Mouse (Mus musculus) ES-CJ7 (cell line): ENCODE results near the gene Tmem234.

ENCODE experiments used
- DNase-seq: peaks from one replicate; pipeline ENCODE4 v3.0.0; 2011; ENCODE audit warnings: low read depth, low spot score

Gene Tmem234

GRCm38 (mm10) chr4:129622120-129622802, 21.8 kb downstream of the Tmem234 start:
- DNase-seq: no peak

- DNase-seq: no peak
Measured at GRCm38 (mm10) chr4:129622803-129623535, 22.5 kb downstream of the Tmem234 start.

- DNase-seq: peak; percentile 42
Measured at GRCm38 (mm10) chr4:129623681-129624091, 23.2 kb downstream of the Tmem234 start, which contains the start of gene Ccdc28b. Gene Ccdc28b, minus strand, starts transcription at chr4:129623947.

GRCm38 (mm10) chr4:129624281-129625028, 24.0 kb downstream of the Tmem234 start:
- peak; percentile 74 for DNase-seq

DNA sequence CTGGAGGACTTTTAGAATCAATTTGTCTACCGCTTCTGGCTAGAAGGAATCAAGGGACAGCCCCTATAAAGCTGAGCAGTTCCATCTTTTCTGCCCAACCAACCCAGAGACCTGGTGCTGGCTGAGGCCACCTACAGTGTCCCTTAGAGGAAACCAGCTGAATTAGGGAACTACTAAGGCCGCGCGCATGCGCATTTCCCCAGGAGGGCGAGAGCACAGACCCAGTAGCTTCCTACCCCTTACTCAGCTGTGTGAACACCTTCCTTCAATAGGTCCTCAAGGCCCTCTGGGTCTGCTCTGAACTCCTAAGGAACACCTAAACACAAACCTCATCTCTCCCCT, 24.5 kb downstream of the Tmem234 start:
- DNase-seq: no peak

- DNase-seq: no peak
Measured at GRCm38 (mm10) chr4:129625496-129625895, 25.0 kb downstream of the Tmem234 start.

GRCm38 (mm10) chr4:129626035-129626434, 25.6 kb downstream of the Tmem234 start:
- DNase-seq: no peak

DNA sequence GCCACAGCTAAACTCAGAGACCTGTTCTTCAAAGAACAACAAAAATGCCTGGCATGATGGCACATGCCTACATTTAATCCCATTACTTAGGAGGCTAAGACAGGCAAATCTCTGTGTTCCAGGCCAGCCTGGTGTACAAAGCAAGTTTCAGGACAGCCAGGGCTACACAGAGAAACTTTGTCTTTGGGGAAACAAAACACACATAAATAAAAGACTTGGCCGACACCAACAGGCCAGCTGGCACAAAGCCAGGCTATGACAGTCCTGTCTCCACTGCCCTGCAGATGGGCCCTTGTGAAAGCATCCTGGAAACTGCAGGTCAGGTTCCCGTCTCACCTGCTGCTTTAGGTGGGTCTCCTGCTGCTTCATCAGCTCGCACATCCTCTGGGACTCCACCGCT, 30.5 kb downstream of the Tmem234 start:
- no peak for DNase-seq

- no peak for DNase-seq
Measured at GRCm38 (mm10) chr4:129631867-129632266, 31.4 kb downstream of the Tmem234 start.

DNA sequence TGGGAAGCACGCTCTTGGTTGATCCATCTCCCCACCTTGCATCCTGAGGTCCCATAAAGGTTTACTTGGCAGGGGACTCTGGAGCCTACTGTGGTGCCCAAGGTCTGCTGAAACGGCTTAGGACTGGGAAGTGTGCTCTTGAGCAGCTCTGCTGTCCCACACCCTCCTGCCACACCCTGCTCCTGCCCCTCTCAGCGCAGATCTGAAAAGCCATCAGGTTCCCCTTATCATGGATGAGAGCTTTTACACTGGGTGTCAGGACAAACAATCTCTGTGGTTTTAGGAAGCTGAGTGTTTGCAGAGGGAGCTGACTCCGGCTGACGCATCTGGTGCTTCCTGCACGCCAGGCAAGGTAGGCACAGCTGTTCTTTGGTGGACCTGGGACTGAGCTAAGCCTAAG, 33.4 kb downstream of the Tmem234 start:
- DNase-seq: no peak

DNA sequence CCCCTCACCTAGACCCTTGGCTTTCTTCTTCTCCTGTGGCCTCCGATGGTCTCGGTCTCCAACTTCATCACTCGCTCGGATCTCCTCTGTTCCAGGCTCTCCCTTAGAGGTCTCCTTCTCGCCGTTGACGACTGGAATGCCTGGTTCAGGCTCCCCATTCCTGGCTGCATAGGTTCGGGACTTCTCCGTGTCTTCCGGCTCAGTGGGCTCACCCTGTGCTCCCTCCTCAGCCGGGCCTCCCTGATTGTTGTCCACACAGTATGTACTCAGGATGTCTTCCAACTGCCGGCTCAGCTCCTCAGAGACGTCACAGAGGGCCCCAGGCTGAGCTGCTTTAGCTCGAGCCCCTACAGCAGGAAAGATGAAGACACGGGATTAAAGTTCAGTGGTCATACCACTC, 38.8 kb downstream of the Tmem234 start:
- DNase-seq: no peak

- DNase-seq: no peak
Measured at GRCm38 (mm10) chr4:129640101-129640637, 39.7 kb downstream of the Tmem234 start.

DNA sequence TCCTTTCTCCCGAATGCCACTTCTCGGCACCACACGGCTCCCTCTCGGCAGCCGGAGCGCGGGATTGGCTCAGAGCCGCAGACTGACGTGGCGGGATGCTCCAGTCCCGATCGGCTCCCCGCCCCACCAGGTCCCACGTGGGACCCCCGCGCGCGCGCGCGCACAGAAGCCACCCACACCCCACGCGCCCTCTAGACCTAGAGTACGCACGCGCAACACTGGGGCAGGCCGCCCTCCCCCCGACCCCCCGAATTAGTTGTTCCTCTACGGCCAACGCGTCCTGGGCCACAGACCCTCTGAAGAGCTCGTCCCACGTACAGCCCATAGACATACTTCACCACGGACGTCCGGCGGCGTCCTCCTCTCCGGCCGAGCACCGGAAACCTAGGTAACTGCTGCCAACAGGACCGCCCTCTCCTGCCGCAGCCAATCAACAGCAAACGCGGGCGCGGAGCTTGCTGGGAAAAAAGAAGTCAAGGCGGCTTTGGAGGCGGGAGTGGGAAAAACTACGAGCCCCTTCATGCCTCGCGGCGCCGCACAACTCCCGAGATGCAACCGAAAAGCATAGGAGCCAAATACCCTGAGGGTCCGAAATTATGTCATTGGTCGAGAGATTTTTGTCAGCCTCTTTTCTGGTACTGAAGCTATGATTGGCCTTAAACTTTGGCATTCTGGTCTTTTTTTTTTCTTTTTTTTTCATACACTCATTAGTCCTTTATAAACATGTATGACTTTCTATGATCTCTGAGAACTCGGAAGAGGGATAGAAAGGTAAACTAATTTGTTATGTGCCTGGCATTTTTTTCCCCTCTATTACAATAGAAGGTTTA, 40.4 kb downstream of the Tmem234 start, which contains the start of gene Txlna:
TSS of gene Txlna (minus strand) at position 428 of the 830 bp plus-strand sequence.
- peak; percentile 98 for DNase-seq

DNA sequence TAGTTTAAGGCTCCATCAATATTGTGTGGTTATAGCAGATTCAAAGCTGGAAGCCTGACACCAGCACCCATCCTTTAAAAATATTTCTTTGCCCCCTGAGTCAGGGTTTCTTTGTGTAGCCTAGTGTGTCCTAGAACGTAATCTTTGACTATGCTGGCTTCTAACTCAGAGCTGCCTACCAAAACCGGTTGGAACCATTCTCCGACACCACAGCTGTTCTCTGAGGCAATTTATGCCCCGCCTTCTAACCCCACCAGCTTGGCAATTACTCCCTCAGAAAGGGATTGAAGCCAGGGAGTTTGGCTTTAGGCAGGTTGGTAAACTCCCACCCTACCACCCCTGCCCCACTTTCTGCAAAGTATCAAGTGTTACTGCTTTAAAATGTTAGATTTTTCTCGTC, 41.3 kb downstream of the Tmem234 start:
- peak; percentile 31 for DNase-seq

- DNase-seq: no peak
Measured at GRCm38 (mm10) chr4:129645204-129645603, 44.7 kb downstream of the Tmem234 start.

DNA sequence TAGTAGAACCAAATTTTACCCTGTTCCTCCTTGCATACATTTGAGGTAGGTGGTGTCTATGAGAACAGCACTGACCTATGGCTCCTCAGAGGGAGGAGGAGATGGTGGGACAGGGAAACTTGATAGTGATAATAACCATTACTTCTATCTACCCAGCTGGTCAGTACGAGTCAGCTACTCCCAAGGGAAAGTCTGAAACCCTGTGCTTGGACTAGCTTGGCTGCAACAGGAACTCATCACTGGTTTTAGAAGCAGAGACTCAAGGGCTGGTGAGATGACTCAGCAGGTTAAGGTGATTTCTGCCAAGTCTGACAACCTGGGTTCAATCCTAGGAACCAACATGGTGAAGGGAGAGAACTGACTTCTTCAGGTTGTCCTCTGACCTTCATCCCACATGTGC, 48.2 kb downstream of the Tmem234 start:
- no peak for DNase-seq

GRCm38 (mm10) chr4:129650359-129650758, 49.9 kb downstream of the Tmem234 start:
- DNase-seq: no peak

- DNase-seq: no peak
Measured at GRCm38 (mm10) chr4:129654770-129655169, 54.3 kb downstream of the Tmem234 start.

- no peak for DNase-seq
Measured at GRCm38 (mm10) chr4:129661584-129661983, 61.1 kb downstream of the Tmem234 start.

GRCm38 (mm10) chr4:129662255-129662813, 61.9 kb downstream of the Tmem234 start:
- DNase-seq: no peak
